Comparison of ENCODE assay signal across 8 mouse cellular contexts in genomic region chr2:32854206-32854605, GRCm38 (mm10). TPM values are rescaled to one million over a fixed set of nuclear protein-coding genes. Genes with fewer than 3 reads are reported as not detected.
A peak's percentile ranks its signal among the peaks of the same experiment; 100 is the strongest.
DNase-seq lines count a peak whose midpoint lies in the region; ATAC-seq and TF ChIP-seq lines count a peak whose summit lies in the region.

No protein-coding gene starts in this region.

- no peak overlapping the region for H3K4me2 ChIP-seq in forebrain, embryonic 11.5 days (ENCODE audit: low read depth, low read length, severe bottlenecking)
- H3K4me2 ChIP-seq in heart, postnatal 0 days (ENCODE audit: low read depth, low read length): no peak overlapping the region

- TF ChIP-seq EP300 in heart, postnatal 0 days (IDR thresholded peaks at IDR 0.05; ENCODE audit: low read depth): no peak

- no peak overlapping the region for H3K9ac ChIP-seq in forebrain, embryonic 11.5 days (ENCODE audit: low read length)
- no peak overlapping the region for H3K9ac ChIP-seq in heart, postnatal 0 days (replicated peaks; ENCODE audit: low read depth, low read length)

- peak; percentile 97 for TF ChIP-seq CTCF in brain, embryonic 14.5 days (IDR thresholded peaks at IDR 0.05; ENCODE audit: borderline replicate concordance, extremely low read depth, insufficient read depth, insufficient read length)
- TF ChIP-seq CTCF in heart, postnatal 0 days (IDR thresholded peaks at IDR 0.05; ENCODE audit: low read depth): peak; percentile 95
- TF ChIP-seq CTCF in olfactory bulb, adult 2 months (IDR thresholded peaks at IDR 0.05; ENCODE audit: insufficient read depth, low read depth, low read length): peak; percentile 78
- peak; percentile 93 for TF ChIP-seq CTCF in thymus, adult 2 months (IDR thresholded peaks at IDR 0.05; ENCODE audit: borderline replicate concordance, control insufficient read depth, extremely low read depth, insufficient read depth, low read length, poor library complexity)

- no peaks in the 10 kb centered on the region for H3K9me3 ChIP-seq in forebrain, embryonic 11.5 days (ENCODE audit: control insufficient read depth, low read length)
- no peaks in the 10 kb centered on the region for H3K9me3 ChIP-seq in heart, postnatal 0 days (replicated peaks; ENCODE audit: control insufficient read depth, low read length)

- no peak overlapping the region for H3K4me3 ChIP-seq in forebrain, embryonic 11.5 days (ENCODE audit: low read depth, low read length)
- H3K4me3 ChIP-seq in heart, postnatal 0 days (ENCODE audit: low read depth, low read length): no peak overlapping the region
- H3K4me3 ChIP-seq in olfactory bulb, adult 2 months (ENCODE audit: insufficient read depth, low read depth, low read length): no peak overlapping the region
- no peak overlapping the region for H3K4me3 ChIP-seq in thymus, adult 2 months (ENCODE audit: control insufficient read depth, insufficient read depth, low read length)

- peak; percentile 83 to 88 for DNase-seq in CD8-positive naive resting alpha-beta T cell, adult 2 months (ENCODE audit: low read depth in 2 of 2, low spot score in 2 of 2)
- peak; percentile 92 for DNase-seq in brain, embryonic 14.5 days (ENCODE audit: low read depth)
- DNase-seq in forebrain, embryonic 11.5 days (ENCODE audit: low spot score): peak; percentile 93
- peak; percentile 80 for DNase-seq in heart, postnatal 0 days (ENCODE audit: low spot score)
- peak; percentile 95 for DNase-seq in layer of hippocampus, adult 11-12 months (ENCODE audit: low spot score)
- peak; percentile 83 to 88 for DNase-seq in lung, adult 18-20 months
- peak; percentile 92 for DNase-seq in thymus, adult 2 months

- 0 out of 2 replicates have a peak, but pooled peaks cover 3% of the 10 kb centered on the region for H3K4me1 ChIP-seq in forebrain, embryonic 11.5 days (replicated peaks; ENCODE audit: control insufficient read depth, insufficient read depth, low read length)
- no peaks in the 10 kb centered on the region for H3K4me1 ChIP-seq in heart, postnatal 0 days (ENCODE audit: control insufficient read depth, insufficient read depth)
- H3K4me1 ChIP-seq in olfactory bulb, adult 2 months (ENCODE audit: control insufficient read depth, insufficient read depth, low read length): peaks cover 14% of the 10 kb centered on the region
- H3K4me1 ChIP-seq in thymus, adult 2 months (replicated peaks; ENCODE audit: control insufficient read depth, insufficient read depth, low read length): no peaks in the 10 kb centered on the region

- no peaks in the 10 kb centered on the region for H3K36me3 ChIP-seq in forebrain, embryonic 11.5 days (ENCODE audit: control insufficient read depth, insufficient read depth, low read length)
- no peaks in the 10 kb centered on the region for H3K36me3 ChIP-seq in heart, postnatal 0 days (replicated peaks; ENCODE audit: control insufficient read depth, insufficient read depth, low read length)
- no peaks in the 10 kb centered on the region for H3K36me3 ChIP-seq in thymus, adult 2 months (ENCODE audit: control insufficient read depth, insufficient read depth, low read length)

- H3K27ac ChIP-seq in forebrain, embryonic 11.5 days (ENCODE audit: low read depth, low read length): no peak overlapping the region
- H3K27ac ChIP-seq in heart, postnatal 0 days (ENCODE audit: low read depth): no peak overlapping the region
- H3K27ac ChIP-seq in olfactory bulb, adult 2 months (ENCODE audit: insufficient read depth, low read depth, low read length): no peak overlapping the region
- no peak overlapping the region for H3K27ac ChIP-seq in thymus, adult 2 months (ENCODE audit: control insufficient read depth, insufficient read depth, low read length)

- no peak for TF ChIP-seq POLR2A in brain, embryonic 14.5 days (IDR thresholded peaks at IDR 0.05; ENCODE audit: borderline replicate concordance, extremely low read depth, insufficient read depth, insufficient read length, poor library complexity, severe bottlenecking)
- TF ChIP-seq POLR2A in olfactory bulb, adult 2 months (IDR thresholded peaks at IDR 0.05; ENCODE audit: insufficient read depth, low read depth, low read length): no peak
- no peak for TF ChIP-seq POLR2A in thymus, adult 2 months (IDR thresholded peaks at IDR 0.05; ENCODE audit: control insufficient read depth, extremely low read depth, insufficient read depth, low read length, poor library complexity)

- peak; percentile 57; the same call in 1 of the 2 replicates for ATAC-seq in forebrain, embryonic 11.5 days (replicated peaks; ENCODE audit: low FRiP score)
- peak; percentile 75; the same call in 1 of the 2 replicates for ATAC-seq in heart, postnatal 0 days (ENCODE audit: insufficient read depth, low read depth)

- 7% methylated on average over 8 of the region's 8 CpGs for WGBS in forebrain, embryonic 11.5 days
- whole genome bisulfite sequencing in heart, postnatal 0 days: 4% methylated on average over 8 of the region's 8 CpGs
- WGBS in olfactory bulb, adult 2 months: 4% methylated on average over 8 of the region's 8 CpGs
- 5% methylated on average over 8 of the region's 8 CpGs for WGBS in thymus, adult 2 months

- peaks cover 2% of the 10 kb centered on the region; the same call in 1 of the 2 replicates for H3K27me3 ChIP-seq in forebrain, embryonic 11.5 days (ENCODE audit: control insufficient read depth, insufficient read depth, low read length)
- peaks cover 11% of the 10 kb centered on the region; the same call in 1 of the 2 replicates for H3K27me3 ChIP-seq in heart, postnatal 0 days (ENCODE audit: control insufficient read depth, insufficient read depth, low read length)
- H3K27me3 ChIP-seq in thymus, adult 2 months (ENCODE audit: control insufficient read depth, insufficient read depth, low read length): no peaks in the 10 kb centered on the region

RNA-seq across cellular contexts. Expression of gene Stxbp1, which starts 7.2 kb away (rescaled TPM):
- polyA plus RNA-seq in brain, embryonic 14.5 days (2012; rRNA removed): 170 and 238 TPM in 2 replicates
- polyA plus RNA-seq in forebrain, embryonic 11.5 days (2014; fragmentation: Nextera tagmentation; extraction: Ambion mirVana): 44.0 and 44.6 TPM in 2 replicates
- 12.6 and 46.0 TPM in 2 replicates for total RNA-seq in heart, postnatal 0 days (2014; rRNA removed; ENCODE audit: low replicate concordance)
- 20.9 and 23.5 TPM in 2 replicates for polyA plus RNA-seq in heart, postnatal 0 days (2015; fragmentation: Nextera tagmentation; extraction: Ambion mirVana)
- polyA plus RNA-seq in olfactory bulb, adult 2 months (2012; ENCODE audit: insufficient read depth, insufficient read length, low replicate concordance, missing spikeins): 182 and 623 TPM in 2 replicates
- polyA plus RNA-seq in thymus, adult 2 months (2012; rRNA removed): 6.6 and 8.3 TPM in 2 replicates

RNA-seq across cellular contexts. Expression of gene Fam129b, which starts 21.7 kb away (rescaled TPM):
- polyA plus RNA-seq in brain, embryonic 14.5 days (2012; rRNA removed): 40.2 and 47.0 TPM in 2 replicates
- polyA plus RNA-seq in forebrain, embryonic 11.5 days (2014; fragmentation: Nextera tagmentation; extraction: Ambion mirVana): 13.8 and 15.4 TPM in 2 replicates
- total RNA-seq in heart, postnatal 0 days (2014; rRNA removed; ENCODE audit: low replicate concordance): 59.6 and 60.1 TPM in 2 replicates
- 25.2 and 25.3 TPM in 2 replicates for polyA plus RNA-seq in heart, postnatal 0 days (2015; fragmentation: Nextera tagmentation; extraction: Ambion mirVana)
- polyA plus RNA-seq in olfactory bulb, adult 2 months (2012; ENCODE audit: insufficient read depth, insufficient read length, low replicate concordance, missing spikeins): not detected in 2 replicates
- 20.8 and 22.9 TPM in 2 replicates for polyA plus RNA-seq in thymus, adult 2 months (2012; rRNA removed)
